In the genomic region with DNA sequence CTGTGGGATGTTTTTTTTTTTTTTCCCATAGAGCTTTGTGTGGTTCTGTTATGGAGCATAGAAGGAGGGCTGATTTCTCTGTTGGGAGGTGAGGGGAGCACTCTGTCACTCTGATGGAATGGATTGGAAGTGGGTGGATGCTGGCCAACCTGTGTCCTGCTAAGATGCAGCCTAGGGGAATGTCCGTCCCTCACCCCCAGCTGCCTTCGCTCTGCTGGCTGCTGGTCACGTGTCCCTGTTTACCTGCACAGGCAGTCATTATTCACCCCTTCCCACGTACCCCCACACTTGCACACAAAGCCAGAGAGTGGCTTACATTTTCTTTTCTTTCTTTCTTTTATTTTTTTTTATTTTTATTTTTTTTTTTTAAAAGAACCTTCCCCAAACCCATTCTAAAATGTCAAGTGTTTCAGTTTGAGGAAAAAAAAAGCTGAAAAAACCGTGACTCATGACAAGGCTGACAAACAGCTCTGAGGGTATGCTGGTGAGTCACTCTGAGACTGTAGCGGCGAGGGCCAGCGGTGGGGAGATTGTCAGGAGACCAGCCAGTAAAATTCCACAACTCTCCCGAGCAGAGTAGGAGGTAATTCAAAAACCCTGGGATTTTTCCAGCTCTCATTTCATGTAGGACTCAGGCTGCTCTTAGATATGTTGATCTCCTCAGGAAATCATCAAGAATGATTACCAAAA, we compare ENCODE assay signal across 8 mouse cellular contexts.
A peak's percentile ranks its signal among the peaks of the same experiment; 100 is the strongest.
DNase-seq lines count a peak whose midpoint lies in the region; ATAC-seq lines count a peak whose summit lies in the region.

No protein-coding gene starts in this region.

- H3K4me2 ChIP-seq in hindbrain, embryonic 11.5 days (replicated peaks; ENCODE audit: low read depth, low read length), result peak overlapping the region; percentile 20; the same call in 1 of the 2 replicates
- H3K4me2 ChIP-seq in midbrain, embryonic 13.5 days (replicated peaks), result peak overlapping the region; percentile 47

- no peaks in the 10 kb centered on the region for H3K27me3 ChIP-seq in hindbrain, embryonic 11.5 days (ENCODE audit: control insufficient read depth, insufficient read depth, low read length)
- no peaks in the 10 kb centered on the region for H3K27me3 ChIP-seq in midbrain, embryonic 13.5 days

- 17% methylated on average over 9 of the region's 9 CpGs for WGBS in hindbrain, embryonic 11.5 days
- WGBS in midbrain, embryonic 13.5 days, result 11% methylated on average over 9 of the region's 9 CpGs

- no peaks in the 10 kb centered on the region for H3K36me3 ChIP-seq in hindbrain, embryonic 11.5 days (ENCODE audit: control insufficient read depth, insufficient read depth, low read length)
- H3K36me3 ChIP-seq in midbrain, embryonic 13.5 days, result no peaks in the 10 kb centered on the region

- H3K4me1 ChIP-seq in hindbrain, embryonic 11.5 days (replicated peaks; ENCODE audit: control insufficient read depth, insufficient read depth, low read length), result peaks cover 2% of the 10 kb centered on the region
- peaks cover 33% of the 10 kb centered on the region for H3K4me1 ChIP-seq in midbrain, embryonic 13.5 days (replicated peaks)

- peak overlapping the region; percentile 65 for H3K27ac ChIP-seq in hindbrain, embryonic 11.5 days (ENCODE audit: low read depth, low read length)
- peak overlapping the region; percentile 95 for H3K27ac ChIP-seq in midbrain, embryonic 13.5 days

- H3K4me3 ChIP-seq in hindbrain, embryonic 11.5 days (ENCODE audit: low read depth, low read length), result no peak overlapping the region
- peak overlapping the region; percentile 5; the same call in 1 of the 2 replicates for H3K4me3 ChIP-seq in midbrain, embryonic 13.5 days (replicated peaks)

- no peak overlapping the region for H3K9ac ChIP-seq in hindbrain, embryonic 11.5 days (ENCODE audit: low read depth, low read length)
- H3K9ac ChIP-seq in midbrain, embryonic 13.5 days (replicated peaks), result peak overlapping the region; percentile 58

- peak; percentile 52 for DNase-seq in CD4-positive helper T cell, adult 2 months (ENCODE audit: low read depth, low spot score)
- peak; percentile 73 for DNase-seq in adrenal gland, postnatal 10 days
- peak; percentile 94 for DNase-seq in fibroblast of lung, adult 2 months (ENCODE audit: low read depth)
- peak; percentile 35 for DNase-seq in hindbrain, embryonic 11.5 days (ENCODE audit: low spot score)
- DNase-seq in layer of hippocampus, adult 9-10 months (ENCODE audit: low spot score), result peak; percentile 41

- H3K9me3 ChIP-seq in hindbrain, embryonic 11.5 days (ENCODE audit: control insufficient read depth, low read length), result no peaks in the 10 kb centered on the region
- no peaks in the 10 kb centered on the region for H3K9me3 ChIP-seq in midbrain, embryonic 13.5 days

- ATAC-seq in hindbrain, embryonic 11.5 days (ENCODE audit: low FRiP score), result peak; percentile 41
- peak; percentile 79 for ATAC-seq in midbrain, embryonic 13.5 days
- no peak for ATAC-seq in megakaryocyte progenitor cell, adult 5-6 weeks (replicated peaks; ENCODE audit: poor library complexity)
- ATAC-seq in erythroblast, adult 5-6 weeks (replicated peaks; ENCODE audit: low FRiP score, poor library complexity, severe bottlenecking), result no peak

Comparison
In these comparisons a context has a peak if more than half of its experiments do, and no peak if none do; other contexts are left out.
1. DNase-seq: peak in every context shown above with its lines; median percentile 94 in fibroblast of lung, adult 2 months; 73 in adrenal gland, postnatal 10 days; 52 in CD4-positive helper T cell, adult 2 months; 41 in layer of hippocampus, adult 9-10 months; 35 in hindbrain, embryonic 11.5 days.
2. ATAC-seq: peak in hindbrain, embryonic 11.5 days (single experiment) and midbrain, embryonic 13.5 days (single experiment); none in megakaryocyte progenitor cell, adult 5-6 weeks (single experiment) and erythroblast, adult 5-6 weeks (single experiment).